Mouse (Mus musculus) cerebellum, adult 18-20 months (tissue): ENCODE measurements around the gene Alox5ap.

Source experiments
- DNase-seq, 2 experiments: peaks; one replicate each; pipeline ENCODE4 v3.0.0; 2021

The Alox5ap gene

GRCm38 (mm10) chr5:149319874-149320323, 55.3 kb downstream of the Alox5ap start:
- no peak for DNase-seq

DNA sequence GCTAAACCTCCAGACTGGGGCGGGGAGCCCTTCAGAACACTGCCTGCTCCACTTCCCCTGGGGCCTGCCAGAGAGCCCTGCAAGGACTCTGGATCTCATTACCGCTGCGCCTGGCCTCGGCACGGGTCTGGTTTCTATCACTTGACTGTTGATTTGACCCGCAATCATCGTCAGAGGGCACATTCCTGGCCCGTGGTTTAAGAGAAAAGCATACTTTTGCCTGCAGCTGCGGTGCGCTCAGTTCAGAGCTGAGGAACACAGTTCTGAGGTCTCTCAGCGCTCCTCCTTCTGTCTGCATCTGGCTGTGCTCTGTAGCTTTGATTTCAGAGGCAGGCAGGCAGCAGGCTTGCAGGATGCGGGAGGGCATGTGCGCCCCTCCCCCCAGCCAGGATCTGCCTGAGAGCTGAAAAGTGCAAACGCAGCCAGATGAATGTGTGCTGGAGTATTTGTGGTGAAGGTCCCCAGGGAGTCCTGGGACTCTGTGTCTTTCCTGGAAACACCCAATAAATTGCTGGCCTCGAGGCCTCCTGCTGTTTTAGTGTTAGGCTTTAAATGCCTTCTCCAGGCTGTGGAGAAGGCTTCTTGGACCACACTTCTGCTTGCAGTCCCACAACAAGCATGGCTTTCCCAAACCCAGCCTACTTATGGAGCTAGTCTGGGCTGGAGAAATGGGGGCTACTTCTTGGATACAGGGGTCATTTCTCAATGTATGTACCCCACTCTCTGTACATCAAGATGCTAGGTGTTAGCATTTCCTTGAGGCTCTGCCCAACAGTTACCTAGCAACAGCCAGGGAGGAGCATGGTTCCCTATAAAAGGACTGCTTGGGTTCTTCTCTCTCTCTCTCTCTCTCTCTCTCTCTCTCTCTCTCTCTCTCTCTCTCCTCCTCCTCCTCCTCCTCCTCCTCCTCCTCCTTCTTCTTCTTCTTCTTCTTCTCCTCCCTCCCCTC, 56.2 kb downstream of the Alox5ap start:
- DNase-seq, result no peak

DNA sequence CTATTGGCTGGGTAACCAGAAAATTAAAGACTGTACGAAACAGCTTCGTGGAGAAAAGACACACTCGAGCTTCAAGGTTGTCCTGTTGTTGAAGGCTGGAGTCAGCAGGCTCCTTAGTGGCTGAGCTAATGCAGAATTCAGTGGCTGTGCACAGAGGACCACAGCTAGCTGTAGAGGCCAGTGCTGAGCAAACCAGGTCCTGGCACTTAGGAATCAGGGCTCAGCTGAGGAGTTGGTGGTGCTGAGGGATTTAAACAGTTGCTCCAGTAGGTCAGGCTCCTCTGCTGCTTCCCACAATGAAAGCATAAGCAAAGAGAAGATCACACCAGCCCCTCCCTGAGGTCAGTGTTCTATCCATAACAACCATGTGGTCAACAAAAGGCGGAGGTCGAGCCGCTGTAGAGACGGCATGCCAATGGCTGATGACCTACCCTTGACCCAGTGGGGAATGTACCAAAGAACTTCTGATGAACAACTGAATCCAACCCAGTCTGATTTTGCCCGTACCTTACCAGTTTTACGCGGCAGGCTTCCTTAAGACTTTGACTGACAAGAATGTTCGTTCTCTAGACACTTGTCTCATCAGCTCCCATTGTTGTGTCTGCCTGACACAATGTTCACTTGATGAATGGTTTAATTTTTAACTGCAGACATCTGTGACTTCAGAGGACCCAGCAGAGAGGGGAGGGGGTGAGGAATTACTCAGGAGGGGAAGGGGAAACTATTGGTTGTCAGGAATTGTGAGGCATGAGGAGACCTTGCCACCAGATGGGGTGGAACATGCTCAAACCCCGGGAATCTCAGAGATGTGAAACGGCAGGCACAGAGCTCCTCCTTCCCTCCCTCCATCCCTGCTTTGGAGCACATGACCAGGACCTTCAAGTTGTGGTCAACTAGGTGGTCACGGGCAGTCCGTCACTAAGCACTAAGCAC, 57.6 kb downstream of the Alox5ap start:
- DNase-seq, result no peak

DNA sequence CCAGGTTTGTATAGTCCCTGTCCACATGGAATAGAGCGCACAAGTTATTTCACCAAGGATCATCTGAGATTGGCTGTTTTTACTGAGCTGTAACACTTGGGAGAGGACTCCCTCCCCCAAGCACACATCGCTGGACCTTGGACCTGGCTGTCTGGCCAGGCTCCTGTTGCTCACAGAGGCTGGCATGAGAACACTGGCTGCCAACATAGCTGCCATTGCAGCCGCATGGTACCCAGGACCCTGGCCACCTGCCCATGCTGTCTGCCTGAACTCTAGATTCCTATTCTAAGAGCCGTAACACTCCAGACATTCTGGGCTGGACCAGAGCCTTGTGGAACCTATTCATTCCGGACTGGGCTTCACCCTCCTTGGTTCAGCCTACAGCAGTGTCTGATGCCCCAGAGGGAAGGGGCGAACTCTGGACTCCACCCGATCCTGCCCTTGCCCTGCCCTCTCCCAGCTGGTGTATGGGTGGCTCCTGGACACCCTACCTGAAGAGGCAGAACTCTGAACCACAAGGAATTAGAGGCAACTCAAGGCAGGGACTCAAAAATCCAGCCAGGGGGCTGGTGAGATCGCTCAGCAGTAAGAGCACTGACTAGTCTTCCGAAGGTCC, 58.5 kb downstream of the Alox5ap start:
- no peak for DNase-seq

DNA sequence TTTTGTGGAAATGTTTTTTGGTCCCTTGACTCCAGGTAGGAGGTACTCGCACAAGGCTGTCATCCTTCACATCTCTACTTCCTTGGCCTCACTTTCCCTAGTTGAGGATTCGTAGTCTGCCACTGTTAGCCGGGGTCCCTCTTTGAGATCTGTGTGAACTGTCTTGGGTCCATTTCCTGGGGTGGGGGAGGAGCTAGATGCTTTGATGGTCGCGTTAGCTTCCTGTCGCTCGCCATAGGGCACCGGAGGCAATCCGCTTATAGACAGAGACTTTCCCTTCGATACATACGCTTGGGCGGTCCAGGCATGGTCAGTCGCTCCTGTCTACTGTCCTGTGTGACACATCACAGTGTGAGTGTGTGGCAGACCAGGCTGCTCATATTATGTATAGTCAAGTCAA, 60.2 kb downstream of the Alox5ap start:
- DNase-seq, result no peak

- no peak for DNase-seq
Measured at GRCm38 (mm10) chr5:149329098-149329887, 64.7 kb downstream of the Alox5ap start.

DNA sequence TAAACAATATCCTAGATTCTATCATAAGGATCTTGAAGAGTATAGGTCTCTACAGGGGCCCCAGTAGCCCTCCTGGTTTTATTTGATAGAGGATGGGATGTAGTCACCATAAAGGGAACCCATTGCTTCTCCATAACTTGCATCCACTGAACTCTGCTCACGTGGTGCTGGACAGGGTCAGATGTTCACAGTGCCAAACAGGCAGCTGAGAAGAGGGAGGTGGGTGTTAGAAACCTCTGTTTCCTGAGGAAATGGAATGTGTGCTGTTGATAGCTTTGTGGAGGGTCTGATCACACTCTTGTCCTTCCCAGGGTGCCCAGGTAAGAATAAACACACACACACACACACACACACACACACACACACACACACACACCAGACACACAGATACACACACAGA, 66.0 kb downstream of the Alox5ap start:
- DNase-seq, result no peak

DNA sequence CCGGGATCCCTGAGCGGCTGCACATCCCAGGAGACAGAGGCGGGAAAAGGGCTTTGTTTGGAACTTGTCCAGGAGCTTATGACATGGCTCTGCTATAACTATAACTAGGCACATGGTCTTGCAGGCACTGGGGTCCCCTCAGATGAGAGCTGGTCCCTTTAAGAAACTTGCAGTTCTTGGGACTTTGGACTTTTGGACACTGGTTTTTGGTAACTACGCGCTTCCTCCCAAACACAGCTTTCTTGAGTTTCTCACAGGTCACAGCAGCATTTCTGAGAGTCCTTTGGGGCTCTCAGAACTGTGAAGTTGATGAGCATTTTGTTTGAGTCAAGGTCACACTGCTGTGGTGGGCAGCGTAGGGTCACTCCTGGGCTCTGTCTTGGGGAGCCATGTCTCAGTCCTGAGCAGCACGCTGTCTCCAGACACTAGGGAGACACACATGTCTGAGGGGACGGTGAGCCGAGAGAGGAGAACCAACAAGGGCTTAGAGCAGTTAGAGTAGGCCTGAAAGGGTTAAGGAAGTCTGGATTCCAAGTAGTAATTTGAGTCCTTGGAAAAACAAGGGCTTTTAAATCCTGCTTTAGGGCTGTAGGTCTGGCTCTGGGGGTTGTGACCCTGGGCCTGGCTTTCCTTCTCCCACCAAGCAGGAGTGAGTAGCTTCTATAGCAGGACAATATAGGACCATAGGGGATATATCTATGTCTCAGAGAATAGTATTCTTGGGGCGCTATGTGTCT, 67.0 kb downstream of the Alox5ap start:
- no peak for DNase-seq

GRCm38 (mm10) chr5:149332787-149333186, 68.2 kb downstream of the Alox5ap start:
- DNase-seq, result no peak

DNA sequence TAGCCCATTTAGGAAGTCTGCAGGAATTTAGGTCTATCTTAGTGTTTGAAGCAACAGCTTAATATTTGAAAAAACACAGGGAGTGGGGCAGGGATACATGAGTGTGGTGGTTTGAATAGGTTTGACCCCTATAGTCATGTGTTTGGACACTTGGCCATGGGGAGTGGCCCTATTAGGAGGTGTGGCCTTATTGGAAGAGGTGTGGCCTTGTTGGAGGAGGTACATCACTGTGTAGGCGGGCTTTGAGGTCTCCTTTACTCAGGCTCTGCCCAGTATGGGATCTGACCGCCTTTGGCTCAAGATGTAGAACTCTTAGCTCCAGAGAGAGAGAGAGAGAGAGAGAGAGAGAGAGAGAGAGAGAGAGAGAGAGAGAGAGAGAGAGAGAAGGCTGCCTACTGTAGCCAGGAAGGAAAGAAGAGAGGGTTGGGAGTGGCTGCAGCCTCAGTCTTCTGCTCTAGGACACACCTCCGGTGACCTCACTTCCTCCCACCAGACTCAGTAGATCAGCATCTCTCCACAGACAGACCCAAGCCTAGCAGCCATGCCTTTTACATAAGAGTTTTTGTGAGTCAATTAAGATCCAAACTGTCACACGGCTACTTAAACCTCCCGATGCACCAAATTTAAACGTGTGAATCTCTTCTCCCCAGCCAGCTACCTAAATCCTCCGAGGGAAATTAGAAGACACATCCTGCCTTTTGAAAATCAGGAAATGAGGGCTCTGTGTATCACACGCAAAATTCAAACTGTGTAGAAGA, 69.6 kb downstream of the Alox5ap start:
- no peak for DNase-seq

DNA sequence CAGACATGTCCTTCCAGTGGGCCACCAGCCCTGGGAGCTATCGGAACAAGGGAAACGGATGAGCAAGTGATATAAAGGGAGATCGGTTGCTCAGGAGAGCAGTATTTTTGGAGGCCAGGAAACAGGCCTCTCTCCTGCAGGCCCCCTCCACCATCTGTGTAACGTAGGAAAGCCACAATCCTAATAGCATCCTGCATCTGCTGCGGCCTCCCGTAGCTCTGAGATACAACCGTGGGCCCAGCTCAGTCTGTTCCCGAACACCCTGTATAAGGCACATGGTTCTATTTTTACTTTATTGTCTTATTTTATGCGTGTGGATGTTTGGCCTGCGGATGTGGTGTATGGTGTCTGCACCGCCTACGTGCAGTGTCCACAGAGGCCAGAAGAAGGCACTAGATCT, 70.4 kb downstream of the Alox5ap start:
- DNase-seq, result no peak

DNA sequence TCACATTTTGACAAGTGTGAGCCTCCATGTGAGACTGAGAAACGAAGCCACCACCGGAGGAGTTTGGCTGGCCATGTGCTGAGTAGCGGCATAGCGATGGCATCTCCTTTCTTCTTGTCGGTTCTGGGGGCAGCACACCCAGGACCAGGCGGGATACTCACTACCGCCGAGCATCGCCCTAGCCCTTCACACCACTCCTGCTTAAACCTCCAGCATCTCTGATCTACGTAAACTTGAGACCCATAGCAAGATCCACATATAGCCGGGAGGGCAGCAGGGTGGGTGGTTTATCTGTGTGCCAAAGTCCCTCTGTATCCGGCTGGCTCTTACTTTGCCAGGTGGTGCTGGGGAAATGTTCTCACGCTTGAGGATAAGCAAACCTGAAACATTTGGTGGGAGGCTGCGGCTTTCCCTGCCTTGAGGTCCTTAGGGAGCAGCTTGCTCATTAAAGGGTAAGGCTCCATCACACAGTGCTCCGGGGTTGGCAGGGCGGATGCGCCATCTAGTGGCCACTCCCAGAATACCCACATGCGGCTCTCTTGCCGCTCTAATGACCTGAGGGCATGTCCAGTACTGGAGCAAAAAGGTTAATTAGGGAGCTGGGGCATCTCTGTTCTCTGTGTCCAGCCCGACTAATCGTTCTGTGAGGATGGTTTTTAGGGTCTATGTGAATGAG, 71.1 kb downstream of the Alox5ap start:
- DNase-seq, result peak; percentile 79 to 92

DNA sequence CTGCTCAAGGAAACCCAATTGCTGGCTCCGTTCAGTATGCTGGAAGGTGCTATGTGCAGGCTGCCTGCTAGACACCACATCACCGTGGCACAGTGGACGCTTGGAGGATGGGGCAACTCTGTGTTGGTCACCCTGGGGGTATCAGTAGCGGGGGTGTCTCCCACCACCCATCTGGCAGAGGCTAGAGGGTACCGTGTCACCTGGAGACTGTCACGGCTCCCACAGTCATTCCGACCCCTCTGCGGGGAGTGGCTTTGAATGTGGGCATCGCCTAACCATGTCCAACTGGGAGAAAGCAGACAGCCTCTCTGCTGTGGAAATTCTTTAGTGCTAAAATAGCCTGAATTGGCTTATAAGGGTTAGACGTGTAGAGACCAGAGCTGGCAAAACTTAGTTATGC, 72.6 kb downstream of the Alox5ap start:
- no peak for DNase-seq
